Mouse (Mus musculus): ENCODE measurements at regions not wholly inside any gene's neighbourhood (a gene's known extent, or its start where the extent isn't known, plus 50 kb on each side); places are given as distances from the start of the nearest gene placed in this dataset.
A peak's percentile ranks its signal among the peaks of the same experiment; 100 is the strongest.

DNA sequence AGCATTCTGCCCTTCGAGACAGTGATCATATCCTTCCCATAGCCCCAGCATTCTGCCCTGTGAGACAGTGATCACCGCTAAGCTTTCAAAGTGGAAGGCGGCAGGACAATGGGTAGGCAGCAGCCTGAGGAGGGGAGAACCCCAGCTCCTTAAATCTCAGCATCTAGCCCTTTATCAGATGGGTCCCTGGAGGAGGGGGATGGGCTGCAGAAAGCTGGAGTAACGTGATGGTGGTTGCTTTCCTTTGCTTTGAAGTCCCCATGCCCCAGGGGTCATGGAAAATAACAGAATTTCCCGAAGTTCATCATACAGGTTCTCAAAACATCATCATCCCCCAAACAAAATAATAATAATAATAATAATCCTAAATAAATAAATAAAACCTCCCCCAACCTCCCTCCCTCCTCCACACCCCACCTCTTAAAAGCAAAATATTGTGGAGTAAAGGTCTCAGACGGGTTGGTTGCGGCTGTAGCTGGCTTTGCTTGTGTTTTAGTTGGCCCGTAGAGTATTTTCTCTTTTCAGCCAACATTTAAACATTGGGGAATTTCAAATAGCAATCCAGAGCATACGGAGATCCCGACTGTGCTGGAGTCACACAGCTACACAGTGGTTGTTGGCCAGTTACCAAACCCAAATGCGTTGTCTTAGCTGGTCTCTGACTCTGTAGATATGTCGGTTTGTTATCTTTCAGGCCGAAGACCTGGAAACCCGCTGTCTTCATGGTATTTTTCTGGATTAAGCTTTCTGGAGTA lies 73.0 kb upstream of the Fam174b start:
- DNase-seq (ENCODE audit: low spot score): peak; percentile 39
- no peak for TF ChIP-seq POLR2A (IDR thresholded peaks at IDR 0.05; ENCODE audit: borderline replicate concordance, extremely low read depth, insufficient read depth, insufficient read length)
- whole genome bisulfite sequencing: 64% methylated on average over 14 of the region's 14 CpGs

DNA sequence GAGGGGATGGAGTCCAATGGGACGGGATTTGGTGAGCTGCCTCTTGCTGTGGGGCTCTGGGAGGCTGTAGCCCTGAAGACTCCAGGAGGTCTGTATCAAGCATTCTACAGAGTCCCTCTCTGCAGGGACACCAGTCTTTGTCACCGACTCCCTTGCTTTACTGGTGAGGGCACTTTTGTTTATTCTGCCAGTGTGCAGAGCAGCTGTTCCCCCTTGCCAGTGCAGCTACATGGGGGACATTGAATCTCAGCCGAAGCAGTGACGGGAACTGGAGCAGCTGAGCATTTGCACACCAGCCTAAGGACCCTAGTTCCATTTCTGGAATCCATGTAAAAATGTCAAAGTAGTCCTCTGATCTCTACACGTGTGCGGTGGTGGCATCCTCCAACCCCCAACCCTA lies 75.1 kb upstream of the Fam174b start:
- 74% methylated on average over 6 of the region's 6 CpGs for WGBS
- ATAC-seq (ENCODE audit: low FRiP score, low read depth): peak; percentile 54
- no peak for TF ChIP-seq POLR2A (IDR thresholded peaks at IDR 0.05; ENCODE audit: borderline replicate concordance, extremely low read depth, insufficient read depth, insufficient read length)

More for the DNA sequence above, 73.0 kb upstream of the Fam174b start:
- H3K27ac ChIP-seq (replicated peaks; ENCODE audit: low read depth, low read length): no peak overlapping the region; the same call in 1 of the 2 replicates
- no peak overlapping the region for H3K9ac ChIP-seq (ENCODE audit: low read depth, low read length, severe bottlenecking)
- no peaks in the 10 kb centered on the region for H3K9me3 ChIP-seq (ENCODE audit: control insufficient read depth, low read length)
- H3K4me2 ChIP-seq (replicated peaks; ENCODE audit: low read depth, low read length, severe bottlenecking): no peak overlapping the region
- ATAC-seq (ENCODE audit: low FRiP score, low read depth): peak; percentile 62; the same call in 1 of the 2 replicates
- no peaks in the 10 kb centered on the region for H3K36me3 ChIP-seq (ENCODE audit: control insufficient read depth, insufficient read depth, low read length)
- H3K4me3 ChIP-seq (replicated peaks; ENCODE audit: low read length): no peak overlapping the region
- no peaks in the 10 kb centered on the region for H3K27me3 ChIP-seq (ENCODE audit: control insufficient read depth, insufficient read depth, low read length)
- 0 out of 2 replicates have a peak, but pooled peaks cover 3% of the 10 kb centered on the region for H3K4me1 ChIP-seq (ENCODE audit: control insufficient read depth, insufficient read depth, low read length)

DNA sequence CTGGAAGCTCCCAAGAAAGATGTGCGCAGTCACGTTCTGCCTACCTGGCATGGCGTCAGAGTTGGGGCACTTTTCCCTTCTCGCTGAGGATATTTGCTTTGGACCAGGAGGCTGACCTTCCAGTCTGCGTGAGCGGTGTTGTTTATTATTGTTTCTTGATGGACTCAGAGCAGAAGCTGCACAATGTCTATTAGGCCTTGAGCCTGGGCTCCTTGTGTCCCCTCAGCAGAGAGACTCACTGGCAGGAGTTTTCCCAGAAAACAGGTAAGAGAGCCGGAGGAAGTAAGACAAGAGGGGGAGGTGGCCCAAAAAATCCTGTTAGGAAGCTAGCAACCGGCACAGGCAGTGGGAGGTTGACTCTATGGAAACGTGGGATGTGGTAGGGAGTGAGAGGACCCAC lies 77.6 kb upstream of the Fam174b start:
- no peak for TF ChIP-seq POLR2A (IDR thresholded peaks at IDR 0.05; ENCODE audit: borderline replicate concordance, extremely low read depth, insufficient read depth, insufficient read length)
- Histone ChIP-seq H3K9me3 (ENCODE audit: control insufficient read depth, low read length) (no peaks in the 10 kb centered on the region), H3K36me3 (ENCODE audit: control insufficient read depth, insufficient read depth, low read length) (no peaks in the 10 kb centered on the region), H3K4me1 (ENCODE audit: control insufficient read depth, insufficient read depth, low read length) (0 out of 2 replicates have a peak, but pooled peaks cover 2% of the 10 kb centered on the region), H3K9ac (ENCODE audit: low read depth, low read length, severe bottlenecking) (no peak overlapping the region), H3K4me2 (replicated peaks; ENCODE audit: low read depth, low read length, severe bottlenecking) (no peak overlapping the region), H3K27me3 (ENCODE audit: control insufficient read depth, insufficient read depth, low read length) (no peaks in the 10 kb centered on the region), H3K4me3 (replicated peaks; ENCODE audit: low read length) (no peak overlapping the region), H3K27ac (replicated peaks; ENCODE audit: low read depth, low read length) (no peak overlapping the region)
- ATAC-seq (ENCODE audit: low FRiP score, low read depth) (no peak), DNase-seq (ENCODE audit: low spot score) (no peak)
- 82% methylated on average over 9 of the region's 9 CpGs for WGBS

More for the DNA sequence above, 75.1 kb upstream of the Fam174b start:
- no peak for DNase-seq (ENCODE audit: low spot score)
- Histone ChIP-seq H3K27ac (replicated peaks; ENCODE audit: low read depth, low read length) (no peak overlapping the region), H3K27me3 (ENCODE audit: control insufficient read depth, insufficient read depth, low read length) (no peaks in the 10 kb centered on the region), H3K4me1 (ENCODE audit: control insufficient read depth, insufficient read depth, low read length) (0 out of 2 replicates have a peak, but pooled peaks cover 3% of the 10 kb centered on the region), H3K36me3 (ENCODE audit: control insufficient read depth, insufficient read depth, low read length) (no peaks in the 10 kb centered on the region), H3K9me3 (ENCODE audit: control insufficient read depth, low read length) (no peaks in the 10 kb centered on the region), H3K4me3 (replicated peaks; ENCODE audit: low read length) (no peak overlapping the region), H3K9ac (ENCODE audit: low read depth, low read length, severe bottlenecking) (no peak overlapping the region), H3K4me2 (replicated peaks; ENCODE audit: low read depth, low read length, severe bottlenecking) (no peak overlapping the region)

DNA sequence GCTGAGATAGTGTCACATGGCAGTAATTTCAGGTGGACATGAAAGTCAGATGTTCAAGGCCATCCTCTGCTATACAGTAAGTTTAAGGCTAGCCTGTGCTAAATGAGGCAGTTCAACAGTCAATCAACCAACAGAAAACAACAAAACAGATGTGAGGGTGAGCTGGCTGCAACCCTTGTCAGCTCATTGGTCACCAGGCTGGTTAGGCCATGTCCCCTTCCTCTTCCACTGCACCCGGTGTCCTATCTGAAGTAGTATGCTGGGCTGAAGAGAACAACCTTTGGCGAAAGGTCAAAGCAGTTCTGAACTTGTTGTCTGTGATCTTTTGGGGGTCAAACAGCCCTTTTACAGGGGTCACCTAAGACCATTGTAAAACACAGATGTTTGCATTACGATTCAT lies 78.2 kb upstream of the Fam174b start:
- H3K36me3 ChIP-seq (ENCODE audit: control insufficient read depth, insufficient read depth, low read length): no peaks in the 10 kb centered on the region
- 77% methylated on average over 3 of the region's 3 CpGs for WGBS
- no peak overlapping the region for H3K27ac ChIP-seq (replicated peaks; ENCODE audit: low read depth, low read length)
- no peak overlapping the region for H3K9ac ChIP-seq (ENCODE audit: low read depth, low read length, severe bottlenecking)
- no peak overlapping the region for H3K4me2 ChIP-seq (replicated peaks; ENCODE audit: low read depth, low read length, severe bottlenecking)
- no peak for TF ChIP-seq POLR2A (IDR thresholded peaks at IDR 0.05; ENCODE audit: borderline replicate concordance, extremely low read depth, insufficient read depth, insufficient read length)
- no peak overlapping the region for H3K4me3 ChIP-seq (replicated peaks; ENCODE audit: low read length)
- DNase-seq (ENCODE audit: low spot score) (no peak), ATAC-seq (ENCODE audit: low FRiP score, low read depth) (no peak)
- H3K9me3 ChIP-seq (ENCODE audit: control insufficient read depth, low read length): no peaks in the 10 kb centered on the region
- no peaks in the 10 kb centered on the region for H3K27me3 ChIP-seq (ENCODE audit: control insufficient read depth, insufficient read depth, low read length)
- H3K4me1 ChIP-seq (ENCODE audit: control insufficient read depth, insufficient read depth, low read length): no peaks in the 10 kb centered on the region

DNA sequence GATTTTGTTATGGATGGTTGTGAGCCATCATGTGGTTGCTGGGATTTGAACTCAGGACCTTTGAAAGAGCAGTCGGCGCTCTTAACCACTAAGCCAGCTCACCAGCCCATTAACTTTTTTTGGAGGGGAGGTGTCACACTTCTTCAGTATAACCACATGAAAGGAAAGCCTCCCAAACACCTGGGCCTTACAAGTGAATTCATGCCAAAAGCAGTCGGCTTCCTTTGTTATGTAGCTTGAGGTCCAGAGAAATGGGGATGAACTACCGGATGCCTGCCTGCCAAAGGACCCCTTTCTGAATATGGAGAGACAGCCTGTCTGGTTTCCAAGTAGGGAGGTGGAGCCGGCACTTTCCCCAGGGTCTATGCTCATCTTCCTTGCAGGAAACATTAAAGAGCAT lies 80.6 kb upstream of the Fam174b start:
- DNase-seq (ENCODE audit: low spot score): no peak
- no peaks in the 10 kb centered on the region for H3K9me3 ChIP-seq (ENCODE audit: control insufficient read depth, low read length)
- no peak overlapping the region for H3K4me3 ChIP-seq (replicated peaks; ENCODE audit: low read length)
- no peak overlapping the region for H3K4me2 ChIP-seq (replicated peaks; ENCODE audit: low read depth, low read length, severe bottlenecking)
- peaks cover under 1% of the 10 kb centered on the region; the same call in 1 of the 2 replicates for H3K4me1 ChIP-seq (ENCODE audit: control insufficient read depth, insufficient read depth, low read length)
- ATAC-seq (ENCODE audit: low FRiP score, low read depth): no peak
- H3K27ac ChIP-seq (replicated peaks; ENCODE audit: low read depth, low read length): no peak overlapping the region
- no peak overlapping the region for H3K9ac ChIP-seq (ENCODE audit: low read depth, low read length, severe bottlenecking)
- no peaks in the 10 kb centered on the region for H3K36me3 ChIP-seq (ENCODE audit: control insufficient read depth, insufficient read depth, low read length)
- WGBS: 62% methylated on average over 5 of the region's 5 CpGs
- no peak for TF ChIP-seq POLR2A (IDR thresholded peaks at IDR 0.05; ENCODE audit: borderline replicate concordance, extremely low read depth, insufficient read depth, insufficient read length)
- no peaks in the 10 kb centered on the region for H3K27me3 ChIP-seq (ENCODE audit: control insufficient read depth, insufficient read depth, low read length)
